Mouse (Mus musculus) embryo, embryonic 10 days (tissue): ENCODE measurements at regions not wholly inside any gene's neighbourhood (a gene's known extent, or its start where the extent isn't known, plus 50 kb on each side); places are given as distances from the start of the nearest gene placed in this dataset.

Experiments
- DNase-seq: peaks from one replicate; pipeline ENCODE4 v3.0.0-alpha.2; 2015; ENCODE audit warnings: low spot score

- no peak for DNase-seq
Measured at GRCm38 (mm10) chr5:127129495-127129894, 112.1 kb upstream of the Tmem132c start.

- no peak for DNase-seq
Measured at GRCm38 (mm10) chr5:127134441-127134840, 107.2 kb upstream of the Tmem132c start.

DNA sequence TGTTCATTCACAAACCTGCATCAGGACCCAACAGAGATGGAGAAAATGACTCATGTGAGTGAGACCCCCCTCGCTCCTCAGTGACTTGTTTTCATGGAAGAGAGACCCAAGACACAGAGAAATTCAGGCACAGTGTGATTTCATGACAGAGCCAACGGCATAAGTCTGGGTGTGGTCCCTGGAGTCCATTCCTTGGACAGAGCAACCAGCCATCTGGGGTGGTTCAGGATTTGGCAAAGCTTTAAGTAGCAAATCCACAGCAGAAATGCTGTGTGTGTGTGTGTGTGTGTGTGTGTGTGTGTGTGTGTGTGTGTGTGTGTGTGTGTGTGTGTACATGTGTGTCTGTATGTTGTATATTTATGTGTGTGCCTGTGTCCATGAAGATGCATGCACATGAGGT is 101.0 kb upstream of the Tmem132c start:
- DNase-seq, result no peak

DNA sequence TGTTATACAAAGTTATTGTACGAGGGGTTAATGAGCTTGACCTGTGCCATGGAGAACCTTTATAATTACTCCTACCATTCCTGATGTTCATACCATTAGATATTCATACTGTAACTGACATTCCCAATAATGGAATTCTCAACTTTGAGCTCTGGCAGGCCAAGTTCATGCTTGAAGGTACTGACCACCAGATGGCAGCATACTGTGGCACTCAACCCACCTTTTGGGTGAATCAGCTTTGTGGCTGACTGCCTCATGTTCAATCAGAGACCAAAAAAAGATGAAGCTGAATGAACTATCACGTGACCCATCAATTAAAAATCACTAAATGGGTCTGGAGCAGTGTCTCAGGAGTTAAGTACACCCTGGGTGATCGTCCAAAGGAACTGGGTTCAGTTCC is 81.3 kb upstream of the Tmem132c start:
- peak; percentile 77 for DNase-seq

GRCm38 (mm10) chr5:127163376-127163775 is 78.2 kb upstream of the Tmem132c start:
- no peak for DNase-seq

DNA sequence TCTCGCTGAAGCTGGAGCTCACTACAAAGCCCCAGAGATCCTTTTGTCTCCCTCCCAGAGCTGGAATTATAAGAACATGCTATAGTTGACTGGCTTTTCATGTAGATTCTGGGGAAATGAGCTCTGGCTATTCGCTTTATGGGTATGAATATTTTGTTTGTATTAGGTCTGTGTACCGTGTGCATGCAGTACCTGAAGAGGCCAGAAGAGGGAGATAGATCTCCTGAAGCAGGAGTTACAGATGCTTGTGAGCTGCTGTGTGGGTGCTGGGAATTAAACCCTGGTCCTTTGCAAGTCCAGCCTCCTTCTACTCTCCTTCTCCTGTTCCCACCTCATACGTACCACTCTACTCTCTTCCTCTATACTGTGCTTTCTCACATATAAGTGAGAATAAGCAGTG is 52.6 kb upstream of the Tmem132c start:
- no peak for DNase-seq
